Mouse (Mus musculus) G1E (cell line): Measurements from ENCODE around the gene Cacng5.

Source experiments
- CTCF ChIP-seq: IDR thresholded peaks from 2 replicates; pipeline ENCODE4 v1.5.1; 2012; ENCODE audit warnings: low read depth, low read length, inconsistent platforms, mixed read lengths
- POLR2AphosphoS5 ChIP-seq: IDR thresholded peaks from 2 replicates; pipeline ENCODE4 v1.6.1; 2012; ENCODE audit warnings: low read depth, low read length, inconsistent platforms; ENCODE audit not compliant: insufficient replicate concordance

DNA sequence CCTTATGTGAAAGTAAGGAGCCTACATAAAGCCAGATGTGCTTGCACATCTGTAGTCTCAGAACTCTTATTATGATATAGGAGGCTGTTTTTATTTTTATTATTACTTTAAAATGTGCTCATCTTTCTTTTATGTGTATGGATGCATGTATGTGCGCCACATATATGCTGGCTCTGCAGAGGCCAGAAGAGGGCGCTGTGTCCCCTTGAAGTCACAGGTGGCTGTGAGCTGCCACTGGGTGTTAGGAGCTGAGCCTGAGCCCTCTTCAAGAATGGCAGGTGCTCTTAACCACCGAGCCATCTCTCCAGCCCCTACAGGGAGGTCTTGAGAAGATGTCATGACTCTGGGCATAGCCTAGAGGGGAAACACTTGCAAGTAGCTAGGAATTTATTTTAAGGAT, 23.5 kb downstream of the Cacng5 start:
- no peak for TF ChIP-seq CTCF
- TF ChIP-seq POLR2AphosphoS5 = no peak
